Mouse (Mus musculus) midbrain, postnatal 0 days (tissue): Measurements from ENCODE around the gene Sele. TPM values are rescaled to one million over a fixed set of nuclear protein-coding genes. Genes with fewer than 3 reads are reported as not detected.

Source experiments
- ATAC-seq: fragments of 200-750 bp; cut with Nextera tagmentation; 2 replicates; pipeline ENCODE4 v1.8.0; 2017; ENCODE audit warnings: moderate number of reproducible peaks, mild to moderate bottlenecking, moderate TSS enrichment, moderate library complexity; ENCODE audit not compliant: low FRiP score
- DNase-seq: peaks from one replicate; pipeline ENCODE4 v3.0.0-alpha.2; 2015; ENCODE audit warnings: low spot score
- H3K27ac ChIP-seq: fragments of 300-500 bp; sonication (generic); 2 replicates; pipeline ENCODE4 v1.5.1; 2014; ENCODE audit warnings: low read depth, mild to moderate bottlenecking, low read length, mixed read lengths
- H3K27me3 ChIP-seq: fragments of 300-500 bp; sonication (generic); 2 replicates; pipeline ENCODE4 v1.6.1; 2014; ENCODE audit warnings: low read length, control low read depth, mixed read lengths; ENCODE audit not compliant: insufficient read depth
- H3K36me3 ChIP-seq: fragments of 300-500 bp; sonication (generic); 2 replicates; pipeline ENCODE4 v1.6.1; 2014; ENCODE audit warnings: low read length, control low read depth, mixed read lengths; ENCODE audit not compliant: insufficient read depth
- H3K4me1 ChIP-seq: fragments of 300-500 bp; sonication (generic); 2 replicates; pipeline ENCODE4 v1.6.1; 2014; ENCODE audit warnings: mild to moderate bottlenecking, control low read depth, antibody characterized with exemption, low read length, mixed read lengths; ENCODE audit not compliant: insufficient read depth
- H3K4me2 ChIP-seq: fragments of 300-500 bp; sonication (generic); 2 replicates; pipeline ENCODE4 v1.6.1; 2014; ENCODE audit warnings: low read depth, mild to moderate bottlenecking, low read length, mixed read lengths; ENCODE audit not compliant: poor library complexity, severe bottlenecking
- H3K4me3 ChIP-seq: fragments of 300-500 bp; sonication (generic); 2 replicates; pipeline ENCODE4 v1.5.1; 2014; ENCODE audit warnings: low read depth, mild to moderate bottlenecking, low read length, moderate library complexity
- H3K9ac ChIP-seq: fragments of 300-500 bp; sonication (generic); replicated peaks from 2 replicates; pipeline ENCODE4 v1.6.1; 2014; ENCODE audit warnings: mild to moderate bottlenecking, low read length, moderate library complexity, mixed read lengths; ENCODE audit not compliant: poor library complexity, severe bottlenecking
- H3K9me3 ChIP-seq: fragments of 300-500 bp; sonication (generic); 2 replicates; pipeline ENCODE4 v1.6.1; 2016; ENCODE audit warnings: low read length, control low read depth
- CTCF ChIP-seq: IDR thresholded peaks from 2 replicates; pipeline ENCODE4 v1.5.1; 2016; ENCODE audit warnings: antibody characterized with exemption, mild to moderate bottlenecking
- WGBS: fragments of 180-500 bp; shearing (Covaris S2); extraction: QIAGEN DNeasy Blood & Tissue Kit; methylation state at CpG from one replicate; pipeline ENCODE4 v1.1.7; 2014; 5-methylcytosine and 5-hydroxymethylcytosine counted together
- polyA plus RNA-seq: library from polyadenylated mRNA; unstranded; fragments of >200 nt; fragmentation: Nextera tagmentation; extraction: Ambion mirVana; gene quantifications from 2 replicates; pipeline ENCODE4 v1.2.1, GENCODE M21; 2015
- total RNA-seq: library from RNA; depleted of rRNA; stranded (reverse); fragments of >200 nt; gene quantifications from 2 replicates; pipeline ENCODE4 v1.2.3, GENCODE M21; 2014

Gene Sele
- total and polyA plus RNA-seq, 2 experiments from 2014 or later = not detected

- no peak for ATAC-seq
- no peak overlapping the region for H3K4me3 ChIP-seq
- H3K4me1 ChIP-seq = no peaks in the 10 kb centered on the region
- no peak overlapping the region for H3K27ac ChIP-seq
- TF ChIP-seq CTCF = no peak
- H3K4me2 ChIP-seq = no peak overlapping the region
- H3K36me3 ChIP-seq = no peaks in the 10 kb centered on the region
- no peaks in the 10 kb centered on the region for H3K27me3 ChIP-seq
- 85% methylated on average over 7 of the region's 7 CpGs for WGBS
- H3K9ac ChIP-seq = no peak overlapping the region
- DNase-seq = no peak
- H3K9me3 ChIP-seq = no peaks in the 10 kb centered on the region
These were observed 25.8 kb downstream of the Sele start for GRCm38 (mm10) chr1:164073803-164074202.

GRCm38 (mm10) chr1:164074606-164075140, 26.6 kb downstream of the Sele start:
- Histone ChIP-seq H3K36me3 (no peaks in the 10 kb centered on the region), H3K4me1 (no peaks in the 10 kb centered on the region), H3K27me3 (no peaks in the 10 kb centered on the region), H3K27ac (no peak overlapping the region), H3K4me3 (no peak overlapping the region), H3K9me3 (no peaks in the 10 kb centered on the region), H3K4me2 (no peak overlapping the region), H3K9ac (no peak overlapping the region)
- no peak for DNase-seq
- no peak for ATAC-seq
- 92% methylated on average over 2 of the region's 2 CpGs for WGBS
- TF ChIP-seq CTCF = no peak

GRCm38 (mm10) chr1:164075416-164075815, 27.4 kb downstream of the Sele start:
- Histone ChIP-seq H3K4me2 (no peak overlapping the region), H3K27me3 (no peaks in the 10 kb centered on the region), H3K4me1 (no peaks in the 10 kb centered on the region), H3K4me3 (no peak overlapping the region), H3K27ac (no peak overlapping the region), H3K9ac (no peak overlapping the region), H3K9me3 (no peaks in the 10 kb centered on the region), H3K36me3 (no peaks in the 10 kb centered on the region)
- WGBS = 95% methylated on average over 1 of the region's 1 CpGs
- DNase-seq (no peak), ATAC-seq (no peak)
- no peak for TF ChIP-seq CTCF

GRCm38 (mm10) chr1:164076441-164076840, 28.4 kb downstream of the Sele start:
- H3K4me2 ChIP-seq = no peak overlapping the region
- no peak for ATAC-seq
- no peaks in the 10 kb centered on the region for H3K4me1 ChIP-seq
- no peak overlapping the region for H3K9ac ChIP-seq
- no peaks in the 10 kb centered on the region for H3K36me3 ChIP-seq
- H3K27ac ChIP-seq = no peak overlapping the region
- TF ChIP-seq CTCF = no peak
- 66% methylated on average over 1 of the region's 1 CpGs for WGBS
- no peaks in the 10 kb centered on the region for H3K9me3 ChIP-seq
- H3K27me3 ChIP-seq = no peaks in the 10 kb centered on the region
- H3K4me3 ChIP-seq = no peak overlapping the region
- no peak for DNase-seq

- TF ChIP-seq CTCF = no peak
- DNase-seq (no peak), ATAC-seq (no peak)
- Histone ChIP-seq H3K27me3 (no peaks in the 10 kb centered on the region), H3K9me3 (no peaks in the 10 kb centered on the region), H3K36me3 (no peaks in the 10 kb centered on the region), H3K9ac (no peak overlapping the region), H3K27ac (no peak overlapping the region), H3K4me1 (no peaks in the 10 kb centered on the region), H3K4me3 (no peak overlapping the region), H3K4me2 (no peak overlapping the region)
- 86% methylated on average over 3 of the region's 3 CpGs for WGBS
These were observed 29.0 kb downstream of the Sele start for GRCm38 (mm10) chr1:164077031-164077430.

- H3K4me1 ChIP-seq = no peaks in the 10 kb centered on the region
- 86% methylated on average over 4 of the region's 4 CpGs for WGBS
- ATAC-seq = no peak
These were observed 30.3 kb downstream of the Sele start for GRCm38 (mm10) chr1:164078323-164078741.

More at GRCm38 (mm10) chr1:164078323-164078741, 30.3 kb downstream of the Sele start:
- H3K27me3 ChIP-seq = no peaks in the 10 kb centered on the region
- H3K36me3 ChIP-seq = no peaks in the 10 kb centered on the region
- no peak overlapping the region for H3K4me2 ChIP-seq
- no peaks in the 10 kb centered on the region for H3K9me3 ChIP-seq
- no peak overlapping the region for H3K9ac ChIP-seq
- no peak overlapping the region for H3K4me3 ChIP-seq
- no peak for DNase-seq
- TF ChIP-seq CTCF = no peak
- H3K27ac ChIP-seq = no peak overlapping the region
